Mouse (Mus musculus): ENCODE results near the gene Hoxc5.

Gene Hoxc5

GRCm38 (mm10) chr15:102988078-102988477 lies 20.8 kb downstream of the Hoxc5 start:
- no peak for DNase-seq (ENCODE audit: low spot score in 2 of 2)

GRCm38 (mm10) chr15:102990461-102991397 lies 23.5 kb downstream of the Hoxc5 start, which contains the start of gene Hoxc8:
TSS of gene Hoxc8 (plus strand) at chr15:102990607.
- no peak for DNase-seq (ENCODE audit: low spot score in 2 of 2)

DNA sequence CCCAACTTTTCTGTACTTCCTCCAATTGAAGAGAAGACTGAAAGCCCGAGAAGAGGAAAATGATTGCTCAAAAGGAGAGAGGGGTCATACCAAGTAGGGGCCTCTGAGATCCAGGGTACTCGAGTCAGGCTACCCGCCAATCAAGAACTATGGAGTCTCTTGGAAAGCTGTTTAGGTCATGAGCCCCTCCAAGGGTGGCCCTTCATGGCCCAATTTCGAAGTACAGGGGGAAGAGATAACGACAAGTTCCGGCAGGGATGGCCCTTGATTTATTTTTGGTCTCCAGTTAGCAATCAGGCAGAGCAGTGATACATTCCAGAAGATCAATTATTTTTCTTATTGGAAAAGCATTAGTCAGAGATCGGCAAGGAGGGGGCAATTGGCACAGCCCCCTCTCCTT lies 24.5 kb downstream of the Hoxc5 start:
- no peak for DNase-seq (ENCODE audit: low spot score in 2 of 2)

DNA sequence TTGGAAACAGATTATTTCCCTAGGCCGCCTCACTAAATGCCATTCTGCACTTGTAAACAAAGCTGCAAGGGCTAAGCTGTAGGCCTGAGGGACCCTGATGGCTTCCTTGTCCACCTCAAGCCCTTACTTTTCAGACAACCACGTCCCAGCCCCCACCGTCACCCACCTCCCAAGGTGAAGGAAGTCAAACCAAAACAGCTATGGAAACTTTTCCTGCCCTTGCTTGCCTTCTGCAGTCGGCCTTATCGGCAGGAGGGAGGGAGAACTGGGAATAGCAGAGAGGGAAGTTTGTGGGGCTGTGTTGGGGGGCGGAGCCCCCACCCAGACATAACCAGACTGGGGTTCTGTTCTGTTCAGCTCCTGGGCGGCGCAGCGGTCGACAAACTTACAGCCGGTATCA lies 25.0 kb downstream of the Hoxc5 start:
- no peak for DNase-seq (ENCODE audit: low spot score in 2 of 2)

GRCm38 (mm10) chr15:102992863-102993262 lies 25.6 kb downstream of the Hoxc5 start:
- no peak for DNase-seq (ENCODE audit: low spot score in 2 of 2)

DNA sequence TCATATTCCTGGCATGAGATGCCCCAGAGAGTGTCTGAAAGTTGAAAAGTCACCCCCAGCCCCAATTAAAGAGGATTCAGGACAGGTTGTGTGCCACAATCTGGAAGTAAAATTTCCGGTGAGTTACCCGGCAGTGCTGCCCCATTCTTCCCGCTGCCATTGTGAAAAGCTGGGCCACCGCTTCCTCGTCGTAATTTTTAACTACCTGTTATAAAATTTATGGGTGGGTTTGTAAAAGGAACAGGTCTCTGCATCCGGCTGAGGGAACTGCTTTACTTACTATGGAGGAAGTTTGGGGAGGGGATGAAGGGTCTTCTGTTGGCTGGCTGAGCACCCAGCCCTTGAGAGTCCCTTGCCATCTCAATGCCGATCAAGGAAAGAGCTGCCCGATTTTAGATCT lies 29.3 kb downstream of the Hoxc5 start:
- DNase-seq (ENCODE audit: low spot score in 2 of 2) = no peak

- no peak for DNase-seq (ENCODE audit: low spot score in 2 of 2)
Measured at GRCm38 (mm10) chr15:102997431-102997830, 30.2 kb downstream of the Hoxc5 start.

GRCm38 (mm10) chr15:102997939-102998355 lies 30.7 kb downstream of the Hoxc5 start, which contains the start of gene Hoxc6:
TSS of gene Hoxc6 (plus strand) at chr15:102998257.
- DNase-seq (ENCODE audit: low spot score in 2 of 2) = no peak

DNA sequence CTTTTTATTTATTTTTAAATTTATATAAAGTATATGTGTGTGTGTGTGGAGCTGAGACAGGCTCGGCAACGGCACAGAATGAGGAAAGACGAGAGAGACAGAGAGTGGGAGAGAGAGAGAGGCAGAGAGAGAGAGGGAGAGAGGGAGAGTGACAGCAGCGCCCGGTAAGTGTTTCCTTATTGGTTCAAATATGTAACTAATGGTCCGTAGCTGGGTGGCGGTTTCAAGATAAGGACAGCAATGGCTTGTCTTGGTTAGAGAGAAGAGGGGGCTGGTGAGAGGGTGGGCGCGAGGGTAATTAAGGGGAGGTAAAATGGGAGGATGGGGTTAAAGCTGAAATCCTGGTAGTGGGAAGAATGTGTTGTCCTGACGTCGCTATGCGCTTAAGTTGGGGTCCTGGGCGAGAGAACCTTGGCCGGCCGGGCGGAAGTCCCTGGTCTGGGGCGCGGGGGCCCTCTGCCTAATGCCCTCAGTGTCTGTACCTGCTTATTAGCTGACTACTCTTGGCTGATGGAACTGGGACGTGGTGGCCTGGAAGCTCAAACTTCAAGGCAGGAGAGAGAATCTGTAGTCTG lies 31.5 kb downstream of the Hoxc5 start:
- DNase-seq (ENCODE audit: low spot score in 2 of 2) = no peak

DNA sequence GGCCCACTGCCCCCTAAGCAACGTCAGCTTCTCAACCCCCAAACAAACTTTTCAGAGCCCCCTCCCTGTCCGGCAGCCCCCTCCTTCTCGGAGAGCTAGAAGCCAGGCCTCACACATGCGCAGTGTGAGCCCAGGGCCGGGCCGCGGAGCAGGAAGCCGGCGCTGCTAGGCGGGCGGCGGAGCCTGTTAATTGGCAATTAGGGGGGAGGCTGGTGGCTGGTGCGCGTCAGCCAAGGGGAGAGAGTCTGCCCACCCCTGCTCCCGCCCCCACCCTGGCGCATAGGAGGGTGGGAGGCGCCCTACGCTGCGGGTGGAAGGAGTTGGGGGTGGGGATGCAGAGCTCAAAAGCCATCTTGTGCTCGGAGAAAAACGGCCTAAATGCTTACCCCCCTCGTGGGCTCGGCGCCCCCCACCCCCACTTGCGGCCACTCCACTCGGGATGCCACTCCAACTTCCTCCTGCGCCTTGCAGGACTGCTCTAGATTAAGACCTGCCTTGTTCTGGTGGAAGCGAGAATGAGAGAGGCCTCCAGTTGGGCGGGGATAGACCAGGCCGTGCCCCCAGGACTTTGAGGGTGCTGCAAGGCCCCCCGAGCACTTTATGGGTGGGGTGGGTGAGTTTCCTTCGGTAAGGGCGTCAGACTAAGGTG lies 32.1 kb downstream of the Hoxc5 start:
- DNase-seq (ENCODE audit: low spot score in 2 of 2) = peak in 1 of 2 experiments; percentile 39

GRCm38 (mm10) chr15:102999955-103000354 lies 32.7 kb downstream of the Hoxc5 start:
- no peak for DNase-seq (ENCODE audit: low spot score in 2 of 2)

- DNase-seq (ENCODE audit: low spot score in 2 of 2) = no peak
Measured at GRCm38 (mm10) chr15:103000501-103000901, 33.3 kb downstream of the Hoxc5 start.

GRCm38 (mm10) chr15:103001370-103001769 lies 34.1 kb downstream of the Hoxc5 start:
- no peak for DNase-seq (ENCODE audit: low spot score in 2 of 2)

- no peak for DNase-seq (ENCODE audit: low spot score in 2 of 2)
Measured at GRCm38 (mm10) chr15:103002156-103002555, 34.9 kb downstream of the Hoxc5 start.

DNA sequence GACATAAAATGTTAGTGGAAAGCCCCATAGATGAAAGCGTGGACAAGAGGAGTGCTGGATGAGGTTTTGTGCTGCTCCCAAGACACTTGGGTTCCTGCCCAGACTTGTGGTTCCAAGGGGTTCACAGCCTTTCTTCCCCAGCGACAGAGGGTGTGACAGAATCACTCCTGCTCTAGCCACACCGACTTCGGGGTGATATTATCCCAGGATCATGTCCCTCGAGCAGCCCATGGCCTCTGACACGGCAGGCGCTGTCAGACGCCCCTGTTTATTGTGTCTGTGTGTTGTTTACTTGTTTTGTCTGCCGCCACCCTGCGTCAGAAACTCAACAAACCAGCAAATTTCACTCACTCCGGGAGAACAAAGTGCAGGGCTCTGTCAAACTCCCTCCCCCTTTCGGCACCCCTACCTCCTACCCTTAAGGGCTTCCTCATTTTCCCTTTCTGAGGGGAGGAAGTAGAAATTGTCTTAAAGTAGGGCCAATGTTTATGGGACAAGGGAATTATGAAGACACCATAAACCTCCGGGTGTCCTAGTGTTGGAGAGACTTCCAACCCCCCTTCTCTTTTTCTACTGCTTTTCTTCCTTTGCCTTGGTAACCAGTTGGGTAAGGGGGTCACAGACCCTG lies 35.7 kb downstream of the Hoxc5 start:
- DNase-seq (ENCODE audit: low spot score in 2 of 2) = no peak

GRCm38 (mm10) chr15:103005308-103005707 lies 38.1 kb downstream of the Hoxc5 start:
- no peak for DNase-seq (ENCODE audit: low spot score in 2 of 2)

- DNase-seq (ENCODE audit: low spot score in 2 of 2) = no peak
Measured at GRCm38 (mm10) chr15:103005797-103006196, 38.6 kb downstream of the Hoxc5 start.

- no peak for DNase-seq (ENCODE audit: low spot score in 2 of 2)
Measured at GRCm38 (mm10) chr15:103006326-103006725, 39.1 kb downstream of the Hoxc5 start.

- DNase-seq (ENCODE audit: low spot score in 2 of 2) = no peak
Measured at GRCm38 (mm10) chr15:103009265-103010111, 42.2 kb downstream of the Hoxc5 start.

DNA sequence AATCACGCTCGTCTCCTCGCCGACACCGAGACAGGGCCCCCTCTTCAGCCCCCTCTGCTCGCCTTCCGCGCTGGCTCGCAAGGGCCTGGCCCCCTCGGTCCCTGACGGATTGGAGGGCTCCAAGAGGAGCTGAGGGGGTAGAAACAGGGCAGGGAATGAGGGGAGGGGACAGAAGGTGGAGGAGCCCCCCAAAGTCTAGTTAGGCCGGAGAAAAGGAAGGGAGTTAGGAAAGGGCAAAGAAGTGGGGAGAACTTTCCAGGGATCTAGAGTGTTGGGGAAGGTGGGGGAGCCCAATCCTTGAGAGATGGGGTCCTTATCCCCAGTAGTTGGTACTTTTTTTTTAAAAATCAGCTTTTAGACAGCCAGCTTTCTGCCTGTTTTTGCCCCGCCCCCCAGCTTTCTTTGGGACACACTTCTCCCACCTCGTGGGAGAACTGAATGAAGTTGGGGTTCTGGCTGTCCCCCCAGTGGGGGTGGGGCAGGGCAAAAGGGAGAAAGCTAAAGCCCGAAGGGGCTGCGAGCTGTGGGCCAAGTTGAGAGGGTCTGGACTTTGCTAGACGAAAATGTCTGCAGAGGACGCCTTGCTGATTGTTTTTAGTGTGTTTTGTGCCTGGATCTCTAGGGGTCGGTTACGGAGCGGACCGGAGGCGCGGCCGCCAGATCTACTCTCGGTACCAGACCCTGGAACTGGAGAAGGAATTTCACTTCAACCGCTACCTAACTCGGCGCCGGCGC lies 43.0 kb downstream of the Hoxc5 start:
- DNase-seq (ENCODE audit: low spot score in 2 of 2) = no peak

Measured in spleen, postnatal 10 days (tissue).